9 mouse cellular contexts compared by ENCODE assay signal in the genomic region with DNA sequence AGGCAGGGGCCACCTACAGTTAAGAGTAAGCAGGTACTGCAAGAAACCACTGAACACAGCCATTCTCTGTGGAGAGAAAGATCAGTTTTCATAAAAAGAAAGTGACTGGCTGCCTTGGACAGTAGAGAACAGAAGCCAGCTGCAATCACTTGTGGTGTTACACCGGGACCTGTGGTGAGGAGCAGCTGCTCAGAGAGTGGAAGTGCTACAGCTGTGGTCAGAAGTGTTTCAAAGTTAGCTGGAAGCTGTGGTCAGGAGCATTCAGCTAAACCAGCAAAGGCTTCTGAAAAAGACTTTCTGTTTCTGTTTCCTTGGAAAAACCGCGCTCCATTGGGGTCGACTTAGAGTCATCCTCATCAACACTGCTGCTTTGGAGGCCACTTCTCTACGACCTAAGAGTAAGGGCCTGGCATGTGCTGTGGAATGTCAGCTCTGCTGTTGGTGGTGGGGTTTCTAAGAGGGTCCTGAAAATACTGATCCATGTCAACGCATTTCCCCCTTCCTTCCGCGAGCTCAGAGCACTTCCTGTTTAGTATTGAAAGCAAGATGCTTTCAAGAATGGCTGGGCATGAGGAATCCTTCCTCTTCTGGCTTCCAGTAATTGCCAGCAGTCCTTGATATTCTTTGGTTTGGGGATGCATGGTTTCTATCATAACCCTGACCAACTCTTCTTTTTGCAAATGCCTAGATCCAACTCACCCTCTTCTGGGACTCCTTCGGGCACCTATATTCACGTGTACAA.
DNase-seq lines count a peak whose midpoint lies in the region; ATAC-seq and TF ChIP-seq lines count a peak whose summit lies in the region.
"Had no signal": no experiment of that assay in that cellular context is flagged by ENCODE, and none has a peak within 500 bp of the region (broad histone marks: within the 10 kb centered on the region; RNA-seq: fewer than 3 reads in every experiment).

No protein-coding gene starts in this region.

- no peaks in the 10 kb centered on the region for H3K4me1 ChIP-seq in kidney, adult 2 months (ENCODE audit: control insufficient read depth, insufficient read depth, low read length)
- H3K4me1 ChIP-seq in kidney, embryonic 14.5 days (ENCODE audit: control insufficient read depth, insufficient read depth, low read length): no peaks in the 10 kb centered on the region
- H3K4me1 ChIP-seq in brown adipose tissue, adult 24 weeks (ENCODE audit: control insufficient read depth, insufficient read depth, insufficient read length, low read length): no peaks in the 10 kb centered on the region
- no peaks in the 10 kb centered on the region for H3K4me1 ChIP-seq in stomach, embryonic 14.5 days (ENCODE audit: control insufficient read depth, insufficient read depth, low read length)

- H3K9ac ChIP-seq in kidney, embryonic 14.5 days (ENCODE audit: low read depth, low read length): no peak overlapping the region
- no peak overlapping the region for H3K9ac ChIP-seq in stomach, embryonic 14.5 days (replicated peaks; ENCODE audit: low read depth, low read length)

- WGBS in kidney, adult 2 months: 78% methylated on average over 10 of the region's 10 CpGs
- WGBS in kidney, embryonic 14.5 days: 85% methylated on average over 10 of the region's 10 CpGs
- WGBS in stomach, embryonic 14.5 days: 72% methylated on average over 10 of the region's 10 CpGs

- TF ChIP-seq POLR2A in kidney, adult 2 months (IDR thresholded peaks at IDR 0.05; ENCODE audit: low read depth, low read length): no peak

- peak overlapping the region; percentile 42; the same call in 1 of the 2 replicates for H3K4me3 ChIP-seq in kidney, adult 2 months (ENCODE audit: insufficient read depth, low read depth, low read length)
- H3K4me3 ChIP-seq in kidney, embryonic 14.5 days (ENCODE audit: low read length): no peak overlapping the region
- 0 out of 2 replicates have a peak overlapping the region, but pooled peaks have one; percentile 37 for H3K4me3 ChIP-seq in brown adipose tissue, adult 24 weeks (ENCODE audit: insufficient read depth, low read depth, low read length)
- H3K4me3 ChIP-seq in stomach, embryonic 14.5 days (ENCODE audit: low read depth, low read length): no peak overlapping the region

- no peaks in the 10 kb centered on the region for H3K36me3 ChIP-seq in kidney, adult 2 months (ENCODE audit: control insufficient read depth, insufficient read depth, low read length)
- no peaks in the 10 kb centered on the region for H3K36me3 ChIP-seq in kidney, embryonic 14.5 days (ENCODE audit: control insufficient read depth, insufficient read depth, low read length)
- no peaks in the 10 kb centered on the region for H3K36me3 ChIP-seq in stomach, embryonic 14.5 days (ENCODE audit: control insufficient read depth, insufficient read depth, low read length)

- peak overlapping the region; percentile 82 for H3K27ac ChIP-seq in kidney, adult 2 months (ENCODE audit: insufficient read depth, low read depth, low read length)
- H3K27ac ChIP-seq in kidney, embryonic 14.5 days (ENCODE audit: low read depth, low read length): no peak overlapping the region
- peak overlapping the region; percentile 69; the same call in 1 of the 2 replicates for H3K27ac ChIP-seq in brown adipose tissue, adult 24 weeks (replicated peaks; ENCODE audit: low read depth, low read length)
- no peak overlapping the region; the same call in 1 of the 2 replicates for H3K27ac ChIP-seq in stomach, embryonic 14.5 days (ENCODE audit: low read length)

- H3K9me3 ChIP-seq in kidney, embryonic 14.5 days (ENCODE audit: control insufficient read depth, low read length): peaks cover 6% of the 10 kb centered on the region
- no peaks in the 10 kb centered on the region for H3K9me3 ChIP-seq in stomach, embryonic 14.5 days (ENCODE audit: control insufficient read depth, low read depth, low read length)

- no peaks in the 10 kb centered on the region for H3K27me3 ChIP-seq in kidney, adult 2 months (replicated peaks; ENCODE audit: control insufficient read depth, insufficient read depth, low read length)
- no peaks in the 10 kb centered on the region for H3K27me3 ChIP-seq in kidney, embryonic 14.5 days (ENCODE audit: control insufficient read depth, insufficient read depth, low read length)
- no peaks in the 10 kb centered on the region for H3K27me3 ChIP-seq in stomach, embryonic 14.5 days (ENCODE audit: control insufficient read depth, insufficient read depth, low read length)

- no peak for TF ChIP-seq CTCF in kidney, adult 2 months (conservative IDR thresholded peaks at IDR 0.05; ENCODE audit: insufficient read depth, insufficient read length, low read depth, low read length)

- no peak for ATAC-seq in kidney, embryonic 14.5 days (ENCODE audit: low FRiP score, low TSS enrichment)
- ATAC-seq in stomach, embryonic 14.5 days (ENCODE audit: insufficient number of reproducible peaks, insufficient read depth, low FRiP score, low read depth): peak; percentile 69; the same call in 1 of the 2 replicates
- ATAC-seq: midbrain, embryonic 16.5 days had no signal

- H3K4me2 ChIP-seq in kidney, embryonic 14.5 days (replicated peaks; ENCODE audit: low read depth, low read length): no peak overlapping the region
- H3K4me2 ChIP-seq in stomach, embryonic 14.5 days (replicated peaks; ENCODE audit: low read depth, low read length): no peak overlapping the region

- peak; percentile 50 for DNase-seq in kidney, adult 2 months
- DNase-seq in kidney, postnatal 25 days: peak; percentile 7 to 48
- no peak for DNase-seq in left cerebral cortex, adult 9 months (ENCODE audit: low spot score in 2 of 2)
- no peak for DNase-seq in adrenal gland, adult 18-20 months (ENCODE audit: low spot score in 2 of 2)
- DNase-seq in embryo, embryonic 10.5 days (ENCODE audit: low spot score): no peak

Comparison
In these comparisons a context has a peak if more than half of its experiments do, and no peak if none do; other contexts are left out.
1. H3K27ac ChIP-seq: peak in kidney, adult 2 months (single experiment) and brown adipose tissue, adult 24 weeks (single experiment); none in kidney, embryonic 14.5 days (single experiment) and stomach, embryonic 14.5 days (single experiment).
2. H3K4me3 ChIP-seq: peak in kidney, adult 2 months (single experiment) and brown adipose tissue, adult 24 weeks (single experiment); none in kidney, embryonic 14.5 days (single experiment) and stomach, embryonic 14.5 days (single experiment).
3. DNase-seq: peak in kidney, adult 2 months (single experiment) and kidney, postnatal 25 days (2 of 2); none in left cerebral cortex, adult 9 months (0 of 2), adrenal gland, adult 18-20 months (0 of 2) and embryo, embryonic 10.5 days (single experiment).